Mouse (Mus musculus) MEL (cell line): Measurements from ENCODE around the gene Nfkbil1. TPM values are rescaled to one million over a fixed set of nuclear protein-coding genes. Genes with fewer than 3 reads are reported as not detected.

Experiments used
- DNase-seq: peaks from one replicate; pipeline ENCODE4 v3.0.0; 2011; ENCODE audit warnings: low read depth, low spot score
- H3K27ac ChIP-seq: 2 replicates; pipeline ENCODE4 v1.5.1; 2012; ENCODE audit warnings: low read depth, mild to moderate bottlenecking, control low read depth, low read length, moderate library complexity; ENCODE audit not compliant: control insufficient read depth
- H3K27me3 ChIP-seq, 2 experiments: fragments of 150-350 bp in 1 of 2; sonication (generic) in 1 of 2; 2 replicates each; pipeline ENCODE4 v1.6.1; 2012; ENCODE audit warnings: low read length in 2 of 2, mild to moderate bottlenecking in 2 of 2, improper control_type of control experiment in 1 of 2, moderate library complexity in 1 of 2; ENCODE audit not compliant: insufficient read depth in 2 of 2, control insufficient read depth in 1 of 2
- H3K36me3 ChIP-seq, 2 experiments: 2 replicates each; pipeline ENCODE4 v1.6.1; 2012 to 2014; ENCODE audit warnings: low read length in 2 of 2, improper control_type of control experiment in 1 of 2, inconsistent platforms in 1 of 2, mild to moderate bottlenecking in 1 of 2; ENCODE audit not compliant: insufficient read depth in 2 of 2, control insufficient read depth in 1 of 2
- H3K4me1 ChIP-seq, 2 experiments: fragments of 150-350 bp in 1 of 2; sonication (generic) in 1 of 2; 2 replicates each; pipeline ENCODE4 v1.6.1; 2012; ENCODE audit warnings: low read length in 2 of 2, improper control_type of control experiment in 1 of 2, mild to moderate bottlenecking in 1 of 2; ENCODE audit not compliant: insufficient read depth in 2 of 2, control insufficient read depth in 1 of 2
- H3K4me3 ChIP-seq, 2 experiments: fragments of 150-350 bp in 1 of 2; sonication (generic) in 1 of 2; 2 replicates each; pipeline ENCODE4 v1.5.1; 2012; ENCODE audit warnings: low read depth in 2 of 2, low read length in 2 of 2, mild to moderate bottlenecking in 2 of 2, moderate library complexity in 2 of 2, control low read depth in 1 of 2, improper control_type of control experiment in 1 of 2; ENCODE audit not compliant: control insufficient read depth in 1 of 2, insufficient read depth in 1 of 2
- H3K79me2 ChIP-seq: 2 replicates; pipeline ENCODE4 v1.6.1; 2012; ENCODE audit warnings: mild to moderate bottlenecking, low read length, moderate library complexity; ENCODE audit not compliant: control insufficient read depth, poor library complexity, insufficient read depth
- H3K9ac ChIP-seq: 2 replicates; pipeline ENCODE4 v1.6.1; 2012; ENCODE audit warnings: low read depth, mild to moderate bottlenecking, control low read depth, low read length, moderate library complexity; ENCODE audit not compliant: control insufficient read depth, poor library complexity, severe bottlenecking
- H3K9me3 ChIP-seq: fragments of 150-350 bp; sonication (generic); replicated peaks from 2 replicates; pipeline ENCODE4 v1.6.1; 2012; ENCODE audit warnings: mild to moderate bottlenecking, low read length, improper control_type of control experiment, moderate library complexity; ENCODE audit not compliant: insufficient read depth
- BHLHE40 ChIP-seq: IDR thresholded peaks from 2 replicates; pipeline ENCODE4 v1.6.1; 2012; ENCODE audit warnings: low read depth, mild to moderate bottlenecking, inconsistent platforms, low read length, improper control_type of control experiment, borderline replicate concordance
- CHD1 ChIP-seq: IDR thresholded peaks from 2 replicates; pipeline ENCODE4 v1.6.1; 2012; ENCODE audit warnings: low read depth, mild to moderate bottlenecking, inconsistent platforms, low read length, improper control_type of control experiment
- ELF1 ChIP-seq: IDR thresholded peaks from 2 replicates; pipeline ENCODE4 v1.6.1; 2014; ENCODE audit warnings: low read depth, mild to moderate bottlenecking, inconsistent platforms, low read length, improper control_type of control experiment, moderate library complexity
- GABPA ChIP-seq: IDR thresholded peaks from 2 replicates; pipeline ENCODE4 v1.6.1; 2012; ENCODE audit warnings: low read depth, mild to moderate bottlenecking, inconsistent platforms, low read length, improper control_type of control experiment, moderate library complexity
- GATA1 ChIP-seq: IDR thresholded peaks from 2 replicates; pipeline ENCODE4 v1.6.1; 2011; ENCODE audit warnings: low read depth, low read length, improper control_type of control experiment
- HCFC1 ChIP-seq: IDR thresholded peaks from 2 replicates; pipeline ENCODE4 v1.6.1; 2012; ENCODE audit warnings: low read depth, mild to moderate bottlenecking, inconsistent platforms, low read length, improper control_type of control experiment, moderate library complexity
- JUND ChIP-seq: IDR thresholded peaks from 2 replicates; pipeline ENCODE4 v1.6.1; 2011; ENCODE audit warnings: low read depth, mild to moderate bottlenecking, improper control_type of control experiment, low read length
- KAT2A ChIP-seq: conservative IDR thresholded peaks from 2 replicates; pipeline ENCODE4 v1.6.1; 2012; ENCODE audit warnings: low read depth, low read length, improper control_type of control experiment, inconsistent platforms
- MAX ChIP-seq: IDR thresholded peaks from 2 replicates; pipeline ENCODE4 v1.6.1; 2011; ENCODE audit warnings: low read length, improper control_type of control experiment
- MEF2A ChIP-seq: IDR thresholded peaks from 2 replicates; pipeline ENCODE4 v1.6.1; 2014; ENCODE audit warnings: low read depth, mild to moderate bottlenecking, inconsistent platforms, low read length, improper control_type of control experiment; ENCODE audit not compliant: poor library complexity, insufficient replicate concordance, severe bottlenecking; ENCODE audit errors: extremely low read depth
- MXI1 ChIP-seq: IDR thresholded peaks from 2 replicates; pipeline ENCODE4 v1.6.1; 2011; ENCODE audit warnings: mild to moderate bottlenecking, low read depth, low read length, improper control_type of control experiment
- MYB ChIP-seq: IDR thresholded peaks from 2 replicates; pipeline ENCODE4 v1.6.1; 2011; ENCODE audit warnings: mild to moderate bottlenecking, low read depth, low read length, improper control_type of control experiment
- MYC ChIP-seq: IDR thresholded peaks from 2 replicates; pipeline ENCODE4 v1.6.1; 2011; ENCODE audit warnings: low read depth, mild to moderate bottlenecking, low read length, improper control_type of control experiment, moderate library complexity
- NELFE ChIP-seq: IDR thresholded peaks from 2 replicates; pipeline ENCODE4 v1.6.1; 2011; ENCODE audit warnings: low read depth, low read length, improper control_type of control experiment
- NRF1 ChIP-seq: IDR thresholded peaks from 2 replicates; pipeline ENCODE4 v1.6.1; 2014; ENCODE audit warnings: low read depth, mild to moderate bottlenecking, inconsistent platforms, low read length, improper control_type of control experiment, moderate library complexity; ENCODE audit not compliant: poor library complexity, insufficient read depth, severe bottlenecking
- POLR2A ChIP-seq, 2 experiments: IDR thresholded peaks; 2 replicates each; pipeline ENCODE4 v1.6.1; 2011 to 2012; ENCODE audit warnings: low read length in 2 of 2, mild to moderate bottlenecking in 2 of 2, control low read depth in 1 of 2, improper control_type of control experiment in 1 of 2, low read depth in 1 of 2, moderate library complexity in 1 of 2; ENCODE audit not compliant: control insufficient read depth in 1 of 2, insufficient read depth in 1 of 2, poor library complexity in 1 of 2
- POLR2AphosphoS2 ChIP-seq: IDR thresholded peaks from 2 replicates; pipeline ENCODE4 v1.6.1; 2011; ENCODE audit warnings: low read length, improper control_type of control experiment
- POLR2AphosphoS5 ChIP-seq: IDR thresholded peaks from 2 replicates; pipeline ENCODE4 v1.6.1; 2012; ENCODE audit warnings: low read depth, borderline replicate concordance, mild to moderate bottlenecking, inconsistent platforms, low read length, moderate library complexity, mixed read lengths
- RAD21 ChIP-seq: IDR thresholded peaks from 2 replicates; pipeline ENCODE4 v1.6.1; 2011; ENCODE audit warnings: mild to moderate bottlenecking, low read depth, low read length, improper control_type of control experiment
- RCOR1 ChIP-seq: IDR thresholded peaks from 2 replicates; pipeline ENCODE4 v1.6.1; 2012; ENCODE audit warnings: low read depth, mild to moderate bottlenecking, inconsistent platforms, low read length, improper control_type of control experiment
- SIN3A ChIP-seq: IDR thresholded peaks from 2 replicates; pipeline ENCODE4 v1.6.1; 2012; ENCODE audit warnings: low read length, improper control_type of control experiment, inconsistent platforms
- SMC3 ChIP-seq: IDR thresholded peaks from 2 replicates; pipeline ENCODE4 v1.6.1; 2011; ENCODE audit warnings: low read depth, low read length, improper control_type of control experiment
- TAL1 ChIP-seq: IDR thresholded peaks from 2 replicates; pipeline ENCODE4 v1.6.1; 2012; ENCODE audit warnings: mild to moderate bottlenecking, inconsistent platforms, low read length, moderate library complexity, mixed read lengths
- TBP ChIP-seq: IDR thresholded peaks from 2 replicates; pipeline ENCODE4 v1.8.0; 2011; ENCODE audit warnings: low read depth, low read length, improper control_type of control experiment
- UBTF ChIP-seq: IDR thresholded peaks from 2 replicates; pipeline ENCODE4 v1.6.1; 2012; ENCODE audit warnings: low read depth, mild to moderate bottlenecking, inconsistent platforms, low read length, improper control_type of control experiment, moderate library complexity, borderline replicate concordance; ENCODE audit not compliant: insufficient read depth
- USF1 ChIP-seq: IDR thresholded peaks from 2 replicates; pipeline ENCODE4 v1.6.1; 2014; ENCODE audit warnings: low read depth, mild to moderate bottlenecking, inconsistent platforms, low read length, improper control_type of control experiment, moderate library complexity
- ZC3H11A ChIP-seq: IDR thresholded peaks from 2 replicates; pipeline ENCODE4 v1.6.1; 2012; ENCODE audit warnings: low read depth, mild to moderate bottlenecking, inconsistent platforms, low read length, improper control_type of control experiment
- ZKSCAN1 ChIP-seq: IDR thresholded peaks from 2 replicates; pipeline ENCODE4 v1.6.1; 2012; ENCODE audit warnings: low read depth, mild to moderate bottlenecking, inconsistent platforms, low read length, improper control_type of control experiment, moderate library complexity
- polyA plus RNA-seq, 2 experiments: library from polyadenylated mRNA; stranded (reverse) in 1 of 2; unstranded in 1 of 2; fragments of >175 nt in 1 of 2; fragments of >200 nt in 1 of 2; gene quantifications; 2 replicates each; pipeline versions ENCODE4 v1.2.1 to v1.2.4; 2012; ENCODE audit warnings: low replicate concordance in 2 of 2, low read depth in 1 of 2; ENCODE audit not compliant: insufficient read length in 2 of 2, insufficient read depth in 1 of 2, missing spikeins in 1 of 2
- total RNA-seq: library from RNA; depleted of rRNA; stranded (reverse); fragments of 300-350 nt; gene quantifications from 2 replicates; pipeline ENCODE4 v1.2.3, GENCODE M21; 2012

Nfkbil1 gene
- total and polyA plus RNA-seq, 3 experiments = 10.3 to 26.0 TPM; not detected in 1

- DNase-seq = peak; percentile 61
- Histone ChIP-seq H3K9ac (peak overlapping the region; percentile 96), H3K4me3 (peak overlapping the region; percentile 79 to 95), H3K79me2 (peaks cover 57% of the 10 kb centered on the region), H3K4me1 (peaks cover 5 to 28% of the 10 kb centered on the region in 2 experiments; a peak in 3 of 4 replicates), H3K9me3 (no peaks in the 10 kb centered on the region), H3K27ac (peak overlapping the region; percentile 94), H3K36me3 (peaks cover 31 to 33% of the 10 kb centered on the region in 2 experiments), H3K27me3 (no peaks in the 10 kb centered on the region)
- TF ChIP-seq MAX = peak; percentile 7; the same call in 1 of the 2 replicates
- peak; percentile 96 for TF ChIP-seq CHD1
- no peak for TF ChIP-seq POLR2A (IDR thresholded peaks at IDR 0.05; ENCODE audit: control insufficient read depth in 1 of 2, insufficient read depth in 1 of 2, low read depth in 1 of 2, low read length in 2 of 2, poor library complexity in 1 of 2)
Observed at GRCm38 (mm10) chr17:35243086-35243485, 7.5 kb upstream of the Nfkbil1 start.

DNA sequence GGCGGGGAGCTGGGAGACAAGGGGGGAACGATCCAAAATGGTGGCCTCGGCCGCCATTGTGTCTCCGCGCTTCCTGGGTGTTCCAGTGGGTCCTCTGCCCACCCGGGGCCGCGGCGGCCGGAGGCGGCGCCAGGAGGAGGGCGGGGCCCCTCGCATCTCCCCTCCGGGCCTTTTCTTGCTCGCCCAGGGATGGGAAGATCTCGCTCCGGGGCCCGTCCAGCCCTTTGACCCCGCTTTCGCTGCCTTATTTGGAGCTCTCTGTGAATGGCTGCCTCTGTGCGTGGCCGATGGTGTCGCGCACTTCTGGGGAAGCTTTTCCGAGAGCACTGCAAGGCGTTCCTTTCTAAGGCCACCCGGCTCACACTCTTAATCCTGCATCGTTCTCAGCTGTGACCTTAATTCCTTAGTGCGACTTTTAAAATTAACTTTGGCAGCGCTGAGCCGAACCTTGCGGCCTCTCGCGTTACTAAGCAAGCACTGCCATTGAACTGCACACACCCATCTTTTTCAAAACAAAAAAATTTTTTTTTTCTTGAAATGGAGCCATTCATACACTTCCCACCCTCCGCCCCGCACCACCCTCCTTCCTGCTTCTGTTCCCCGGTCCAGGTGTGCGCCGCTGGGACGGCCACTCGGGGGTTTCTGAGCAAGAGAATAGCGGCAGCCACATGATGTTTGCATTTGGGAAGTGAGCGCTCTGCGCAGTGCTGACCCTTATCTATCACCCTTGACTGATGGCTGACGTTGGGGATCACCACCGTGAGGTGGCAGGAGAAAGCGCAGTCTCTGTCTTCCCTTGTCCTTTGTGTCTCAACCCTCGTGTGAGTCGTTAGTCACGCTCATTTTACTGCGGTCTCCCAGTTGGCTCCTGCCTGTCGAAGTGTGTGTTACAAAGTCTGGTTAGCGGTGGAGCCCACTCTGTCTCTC is 6.7 kb upstream of the Nfkbil1 start:
- peak; percentile 89 for DNase-seq
- peak overlapping the region; percentile 79 to 95 for H3K4me3 ChIP-seq
- H3K79me2 ChIP-seq = peaks cover 57% of the 10 kb centered on the region
- H3K4me1 ChIP-seq = peaks cover 5 to 28% of the 10 kb centered on the region in 2 experiments; a peak in 3 of 4 replicates
- no peaks in the 10 kb centered on the region for H3K9me3 ChIP-seq
- H3K9ac ChIP-seq = peak overlapping the region; percentile 96
- peaks cover 25 to 31% of the 10 kb centered on the region in 2 experiments for H3K36me3 ChIP-seq
- H3K27ac ChIP-seq = peak overlapping the region; percentile 94
- H3K27me3 ChIP-seq = no peaks in the 10 kb centered on the region
- no peak for TF ChIP-seq CHD1
- TF ChIP-seq SIN3A = peak; percentile 88
- no peak for TF ChIP-seq KAT2A
- no peak; the same call in 1 of the 2 replicates for TF ChIP-seq ELF1
- TF ChIP-seq POLR2A (IDR thresholded peaks at IDR 0.05; ENCODE audit: control insufficient read depth in 1 of 2, insufficient read depth in 1 of 2, low read depth in 1 of 2, low read length in 2 of 2, poor library complexity in 1 of 2) = peak; percentile 59 to 90
- no peak for TF ChIP-seq USF1
- TF ChIP-seq BHLHE40 = no peak
- TF ChIP-seq GABPA = no peak
- no peak for TF ChIP-seq SMC3
- TF ChIP-seq NRF1 = peak; percentile 52; the same call in 1 of the 2 replicates
- TF ChIP-seq HCFC1 = no peak
- TF ChIP-seq UBTF = 0 out of 2 replicates have a peak, but pooled peaks have one; percentile 63
- TF ChIP-seq MAX = peak; percentile 74
- TF ChIP-seq POLR2AphosphoS5 = no peak
- no peak for TF ChIP-seq RAD21
- no peak; the same call in 1 of the 2 replicates for TF ChIP-seq RCOR1
- TF ChIP-seq NELFE = peak; percentile 77
- no peak for TF ChIP-seq ZC3H11A
- TF ChIP-seq JUND = no peak
- TF ChIP-seq TAL1 = no peak
- TF ChIP-seq GATA1 = peak; percentile 79
- TF ChIP-seq MXI1 = peak; percentile 91
- no peak for TF ChIP-seq MYB
- TF ChIP-seq TBP = peak; percentile 94
- no peak for TF ChIP-seq ZKSCAN1
- TF ChIP-seq MYC = peak; percentile 84
- peak; percentile 56; the same call in 1 of the 2 replicates for TF ChIP-seq POLR2AphosphoS2
- TF ChIP-seq MEF2A = no peak
